Mouse (Mus musculus) hindlimb bud, embryonic 11.5 days (tissue): ENCODE measurements around the gene Tubgcp5.

Experiments
- DNase-seq: peaks from one replicate; pipeline ENCODE4 v3.0.0-alpha.2; 2012; ENCODE audit warnings: low read depth, low spot score; ENCODE audit errors: extremely low spot score

Tubgcp5 gene

GRCm38 (mm10) chr7:55849948-55850571 is 56.1 kb downstream of the Tubgcp5 start:
- no peak for DNase-seq

DNA sequence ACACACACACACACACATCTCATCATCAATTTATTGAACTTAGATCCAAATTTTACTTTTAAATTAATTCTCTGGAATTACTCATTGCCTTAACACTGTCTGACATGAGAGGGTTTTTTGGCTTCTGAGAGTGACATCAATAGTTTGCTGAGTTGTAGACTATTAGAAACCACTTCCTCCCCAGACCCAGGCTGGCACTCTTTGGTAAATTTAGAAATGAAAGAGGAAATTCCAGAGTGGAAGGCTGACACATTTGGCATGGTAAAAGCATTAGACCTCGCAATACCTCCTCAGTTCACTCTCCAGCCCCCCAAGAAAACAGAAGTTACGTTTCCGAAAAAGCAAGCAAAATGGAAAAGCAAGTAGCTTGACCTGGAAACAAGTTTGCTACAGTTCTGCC is 58.8 kb downstream of the Tubgcp5 start:
- DNase-seq = no peak

GRCm38 (mm10) chr7:55855597-55855996 is 61.6 kb downstream of the Tubgcp5 start:
- DNase-seq = no peak

GRCm38 (mm10) chr7:55856741-55857140 is 62.8 kb downstream of the Tubgcp5 start:
- no peak for DNase-seq

GRCm38 (mm10) chr7:55857729-55858128 is 63.8 kb downstream of the Tubgcp5 start:
- DNase-seq = no peak

DNA sequence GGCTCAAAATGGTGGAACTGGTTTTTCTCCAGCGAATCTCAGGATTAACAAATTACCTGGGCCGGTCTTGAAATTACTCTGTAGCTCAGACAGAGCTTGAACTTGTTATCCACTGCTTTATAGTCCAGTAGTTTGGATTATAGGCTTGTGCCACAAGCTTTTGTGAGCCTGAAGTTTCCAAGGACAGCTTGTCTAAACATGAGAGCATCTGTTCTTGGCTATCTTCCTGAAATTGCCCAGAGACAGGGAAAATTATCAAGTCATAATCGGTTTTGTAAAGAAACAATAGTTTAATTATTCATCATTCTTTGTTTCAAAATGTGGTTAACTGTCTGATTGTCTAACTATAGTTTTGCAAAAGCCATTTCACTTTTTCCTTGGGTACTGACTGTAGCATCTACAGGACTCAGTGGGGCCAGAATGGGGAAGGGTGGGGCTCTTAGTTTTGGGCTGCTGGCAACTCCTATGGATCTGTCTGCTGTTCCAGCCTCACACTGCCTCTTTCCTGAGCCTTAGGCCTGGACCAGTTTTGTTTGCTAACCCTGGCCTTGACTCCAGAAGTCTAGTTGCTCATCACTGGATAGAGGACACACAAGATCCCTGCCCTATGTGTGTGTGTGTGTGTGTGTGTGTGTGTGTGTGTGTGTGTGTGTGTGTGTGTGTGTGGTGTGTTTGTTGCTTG is 65.0 kb downstream of the Tubgcp5 start:
- no peak for DNase-seq

DNA sequence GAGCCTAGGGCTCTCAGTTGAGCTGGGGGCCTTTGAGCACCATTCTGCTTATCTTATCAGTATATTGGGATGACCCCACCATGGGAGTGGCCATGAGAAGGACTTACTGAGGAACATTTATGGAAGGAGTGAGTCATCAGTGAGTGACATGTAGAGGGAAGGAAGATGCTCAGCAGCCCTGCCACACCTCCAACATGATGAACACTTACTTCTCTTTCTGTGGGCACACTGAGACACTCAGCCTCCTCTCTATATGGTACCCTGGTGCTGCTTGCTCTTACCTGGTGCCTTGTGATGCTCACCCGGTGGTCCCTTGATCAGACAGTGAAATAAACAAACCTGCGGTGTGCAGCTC is 65.5 kb downstream of the Tubgcp5 start:
- no peak for DNase-seq

DNA sequence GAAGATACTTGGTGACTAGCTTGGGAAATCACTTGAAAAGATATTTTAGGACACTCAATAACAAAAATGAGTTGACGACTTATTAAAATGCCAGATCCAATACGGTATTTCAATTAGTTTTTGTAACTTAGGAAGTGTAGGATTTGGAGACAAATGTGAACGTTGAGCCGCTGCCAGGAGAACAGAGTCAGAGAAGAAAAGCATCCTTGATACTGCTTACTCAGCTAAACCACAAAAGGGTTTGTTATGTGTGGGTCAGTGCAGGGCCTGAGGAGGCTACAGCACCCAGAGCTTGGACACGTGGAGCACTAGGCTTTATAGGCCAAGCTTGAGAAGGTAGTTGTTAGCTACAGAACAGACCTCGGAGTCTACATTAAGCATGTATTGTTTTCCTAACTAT is 66.0 kb downstream of the Tubgcp5 start:
- no peak for DNase-seq

DNA sequence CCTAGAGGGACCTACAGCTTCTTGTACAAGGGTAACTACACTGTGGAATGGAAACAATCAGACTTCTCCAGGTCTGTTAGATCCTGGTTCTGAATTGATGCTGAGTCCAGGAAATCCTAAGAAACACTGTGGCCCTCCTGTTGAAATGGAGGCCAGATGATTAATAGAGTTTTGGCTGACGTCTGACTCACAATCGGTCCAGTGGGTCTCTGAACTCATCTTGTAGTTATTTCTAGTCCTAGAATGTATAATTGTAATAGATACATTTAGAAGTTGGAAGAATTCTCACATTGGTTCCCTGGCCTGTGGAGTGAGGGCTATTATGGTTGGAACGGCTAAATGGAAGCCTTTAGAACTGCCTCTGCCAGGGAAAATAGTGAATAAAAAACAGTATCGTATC is 67.2 kb downstream of the Tubgcp5 start:
- no peak for DNase-seq

- no peak for DNase-seq
Observed at GRCm38 (mm10) chr7:55865044-55865443, 71.1 kb downstream of the Tubgcp5 start.

DNA sequence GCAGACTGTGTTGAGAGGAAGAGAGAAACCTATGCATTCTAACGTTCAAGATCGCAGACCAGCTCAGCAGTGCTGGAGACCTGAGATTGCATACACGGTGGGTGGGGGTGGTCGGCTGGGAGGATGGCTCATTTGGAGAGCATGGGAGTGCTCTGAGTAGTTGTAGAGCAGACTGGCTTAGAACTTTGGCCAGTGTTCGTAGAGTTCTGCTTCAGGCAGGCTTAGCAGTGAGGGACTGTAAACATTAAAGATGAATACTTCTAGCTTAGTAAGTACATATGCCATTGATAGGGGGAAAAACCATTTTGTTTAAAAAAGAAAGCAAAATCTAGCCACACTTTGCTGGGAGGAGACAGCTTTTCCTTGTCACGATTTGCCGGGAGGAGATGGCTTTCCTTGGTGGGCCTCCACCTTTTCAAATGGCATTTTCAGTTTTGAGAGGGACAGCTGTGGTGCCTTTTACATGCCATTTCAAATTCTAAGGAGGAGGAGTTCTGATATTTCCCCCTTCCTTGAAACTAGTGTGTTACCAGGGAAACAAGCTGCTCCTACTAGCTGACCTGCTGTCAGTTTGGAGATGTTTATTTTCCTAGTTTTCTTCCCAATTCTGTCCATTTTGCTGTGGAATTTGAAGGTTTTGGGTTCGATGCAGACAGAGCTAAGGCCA is 71.9 kb downstream of the Tubgcp5 start:
- DNase-seq = no peak

DNA sequence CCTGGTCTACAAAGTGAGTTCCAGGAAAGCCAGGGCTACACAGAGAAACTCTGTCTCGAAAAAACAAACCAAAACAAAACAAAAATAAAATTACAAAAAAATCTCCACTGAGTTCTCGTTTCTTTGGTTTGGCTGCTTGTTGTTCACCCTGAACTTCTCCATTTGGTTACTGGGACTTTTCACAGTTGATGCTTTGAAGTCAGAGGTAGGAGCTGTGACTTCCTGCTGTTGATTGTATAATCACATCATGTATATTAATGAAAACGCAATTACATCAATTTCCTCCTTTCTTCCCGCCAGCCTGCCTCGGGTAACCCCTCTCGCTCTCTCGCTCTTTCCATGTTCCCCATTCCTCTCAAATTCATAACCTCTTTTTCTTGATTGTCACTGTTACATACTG is 74.3 kb downstream of the Tubgcp5 start:
- no peak for DNase-seq

DNA sequence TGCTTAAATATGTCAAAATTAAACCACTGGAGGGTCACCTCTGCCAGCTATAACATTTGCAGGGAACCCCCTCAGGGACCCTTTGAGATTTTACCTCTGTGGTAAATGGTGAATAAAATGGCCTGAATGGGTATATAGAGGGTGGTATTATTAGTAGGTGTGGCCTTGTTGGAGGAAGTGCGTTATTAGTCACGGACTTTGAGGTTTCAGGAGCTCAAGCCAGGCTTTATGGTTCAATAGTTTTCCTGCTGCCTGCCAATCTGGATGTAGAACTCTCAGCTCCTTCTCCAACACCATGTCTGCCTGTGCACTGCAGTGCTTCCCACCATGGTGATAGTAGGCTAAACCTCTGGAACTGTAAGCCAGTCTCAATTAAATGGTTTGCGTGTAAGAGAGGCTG is 75.3 kb downstream of the Tubgcp5 start:
- no peak for DNase-seq

GRCm38 (mm10) chr7:55870340-55871020 is 76.5 kb downstream of the Tubgcp5 start:
- DNase-seq = no peak

DNA sequence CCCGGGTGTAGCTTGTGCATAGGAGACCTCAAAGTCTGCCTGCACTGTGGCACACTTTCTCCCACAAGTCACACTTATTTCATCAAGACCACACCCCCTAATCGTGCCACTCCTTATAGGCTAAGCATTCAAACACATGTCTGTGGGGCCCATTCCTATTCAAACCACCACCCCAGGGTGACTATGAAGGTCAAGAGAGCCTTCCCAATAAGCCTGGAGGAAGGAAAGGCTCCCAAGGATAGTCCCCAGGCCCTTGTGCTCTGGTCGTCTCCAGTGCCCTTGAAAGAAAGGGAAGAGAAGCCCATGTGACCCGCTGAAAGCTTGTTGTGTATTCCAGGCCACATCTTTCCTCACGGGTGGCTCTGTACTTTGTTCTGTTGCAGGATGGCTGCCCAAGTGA is 77.5 kb downstream of the Tubgcp5 start:
- no peak for DNase-seq

- no peak for DNase-seq
Observed at GRCm38 (mm10) chr7:55874703-55875102, 80.7 kb downstream of the Tubgcp5 start.

- DNase-seq = no peak
Observed at GRCm38 (mm10) chr7:55877721-55878120, 83.8 kb downstream of the Tubgcp5 start.

- DNase-seq = no peak
Observed at GRCm38 (mm10) chr7:55880882-55881281, 86.9 kb downstream of the Tubgcp5 start.
